Mouse (Mus musculus): ENCODE measurements around the gene Magi1. TPM values are rescaled to one million over a fixed set of nuclear protein-coding genes. Genes with fewer than 3 reads are reported as not detected.

The Magi1 gene
- polyA plus RNA-seq, 1 experiment from 2014 or later: 7.9 TPM

DNA sequence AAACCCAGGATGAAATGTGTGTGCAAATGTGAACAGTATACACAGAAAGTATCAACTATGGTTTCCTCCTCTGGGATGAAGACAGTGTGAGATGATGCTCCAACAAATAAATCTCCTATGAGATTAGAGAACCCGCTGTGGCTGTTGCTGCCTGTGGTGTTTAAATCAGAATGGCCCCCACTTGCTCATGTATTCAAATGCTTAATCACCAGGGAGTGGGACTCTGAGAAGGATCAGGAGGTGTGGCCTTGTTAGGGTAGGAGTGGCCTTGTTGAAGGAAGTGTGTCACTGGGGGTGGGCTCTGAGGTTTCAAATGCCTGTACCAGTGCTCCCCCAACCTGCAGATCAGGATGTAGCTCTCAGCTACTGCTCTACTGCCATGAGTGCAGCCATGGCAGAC is 410.2 kb downstream of the Magi1 start:
- H3K4me3 ChIP-seq (ENCODE audit: control insufficient read depth in 1 of 2, insufficient read depth in 1 of 2, low read depth in 1 of 2, low read length in 2 of 2): no peak overlapping the region
- H3K4me2 ChIP-seq (ENCODE audit: low read length): no peak overlapping the region
- H3K27ac ChIP-seq (replicated peaks in 1 of 2; ENCODE audit: control insufficient read depth in 1 of 2, insufficient read depth in 1 of 2, low read depth in 2 of 2, low read length in 2 of 2): no peak overlapping the region
- no peak for ATAC-seq (ENCODE audit: insufficient number of reproducible peaks, insufficient read depth, low FRiP score, low read depth)
- no peaks in the 10 kb centered on the region for H3K27me3 ChIP-seq (ENCODE audit: control insufficient read depth, insufficient read depth, low read length)
- no peaks in the 10 kb centered on the region for H3K36me3 ChIP-seq (ENCODE audit: control insufficient read depth, insufficient read depth, low read length)
- no peak overlapping the region for H3K9ac ChIP-seq (ENCODE audit: low read length)
- 57% methylated on average over 1 of the region's 1 CpGs for WGBS
- no peaks in the 10 kb centered on the region for H3K9me3 ChIP-seq (ENCODE audit: control insufficient read depth, low read length)
- peaks cover 0 to 12% of the 10 kb centered on the region in 2 experiments; a peak in 3 of 4 replicates for H3K4me1 ChIP-seq (ENCODE audit: control insufficient read depth in 2 of 2, insufficient read depth in 2 of 2, low read length in 2 of 2)

DNA sequence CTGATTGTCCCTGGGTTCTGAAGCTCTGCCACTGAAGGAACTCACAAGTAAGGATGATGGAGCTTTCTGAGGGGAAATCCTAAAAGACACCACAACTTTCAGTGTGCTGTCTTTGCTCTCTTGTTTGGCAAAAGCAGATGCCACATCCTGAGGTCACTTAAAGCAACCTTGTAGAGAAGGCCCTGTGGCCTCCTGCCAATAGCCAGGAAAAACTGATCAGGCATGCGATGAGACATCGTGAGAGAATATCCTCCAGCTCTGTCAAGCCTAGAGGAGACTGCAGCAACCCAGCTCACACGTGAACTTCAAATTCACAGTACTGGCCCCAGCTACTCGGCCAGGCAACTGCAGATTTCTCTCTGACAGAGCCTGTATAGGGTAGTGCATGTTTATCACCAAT is 412.2 kb downstream of the Magi1 start:
- no peaks in the 10 kb centered on the region for H3K9me3 ChIP-seq (ENCODE audit: control insufficient read depth, low read length)
- WGBS: 31% methylated on average over 4 of the region's 4 CpGs
- no peak for ATAC-seq (ENCODE audit: insufficient number of reproducible peaks, insufficient read depth, low FRiP score, low read depth)
- no peak overlapping the region for H3K4me2 ChIP-seq (ENCODE audit: low read length)
- H3K36me3 ChIP-seq (ENCODE audit: control insufficient read depth, insufficient read depth, low read length): no peaks in the 10 kb centered on the region
- no peak overlapping the region; a peak in 1 of 4 replicates for H3K27ac ChIP-seq (replicated peaks in 1 of 2; ENCODE audit: control insufficient read depth in 1 of 2, insufficient read depth in 1 of 2, low read depth in 2 of 2, low read length in 2 of 2)
- H3K27me3 ChIP-seq (ENCODE audit: control insufficient read depth, insufficient read depth, low read length): no peaks in the 10 kb centered on the region
- H3K4me1 ChIP-seq (ENCODE audit: control insufficient read depth in 2 of 2, insufficient read depth in 2 of 2, low read length in 2 of 2): peaks cover 0 to 12% of the 10 kb centered on the region in 2 experiments; a peak in 3 of 4 replicates
- no peak overlapping the region for H3K9ac ChIP-seq (ENCODE audit: low read length)
- no peak overlapping the region for H3K4me3 ChIP-seq (ENCODE audit: control insufficient read depth in 1 of 2, insufficient read depth in 1 of 2, low read depth in 1 of 2, low read length in 2 of 2)

DNA sequence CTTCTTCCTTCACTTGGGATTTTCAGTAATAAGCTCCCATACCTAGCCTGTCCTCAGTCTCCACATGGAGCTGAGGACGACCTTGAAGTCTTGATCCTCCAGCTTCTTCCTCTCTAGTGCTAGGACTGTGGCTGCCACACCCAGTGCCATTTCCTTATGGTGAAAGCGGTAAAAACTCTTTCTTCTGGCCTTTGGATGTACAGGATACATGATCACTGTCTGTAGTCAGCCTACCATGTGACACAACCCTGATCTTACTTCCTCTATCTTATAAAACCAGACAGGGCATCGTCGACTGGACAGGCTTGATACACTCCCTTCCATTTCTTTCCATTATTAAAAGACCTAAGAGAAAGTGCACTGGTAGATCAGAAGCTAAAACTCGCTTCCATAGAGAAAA is 413.7 kb downstream of the Magi1 start:
- ATAC-seq (ENCODE audit: insufficient number of reproducible peaks, insufficient read depth, low FRiP score, low read depth): no peak
- Histone ChIP-seq H3K9ac (ENCODE audit: low read length) (no peak overlapping the region), H3K4me3 (ENCODE audit: control insufficient read depth in 1 of 2, insufficient read depth in 1 of 2, low read depth in 1 of 2, low read length in 2 of 2) (no peak overlapping the region), H3K27ac (replicated peaks in 1 of 2; ENCODE audit: control insufficient read depth in 1 of 2, insufficient read depth in 1 of 2, low read depth in 2 of 2, low read length in 2 of 2) (no peak overlapping the region), H3K9me3 (ENCODE audit: control insufficient read depth, low read length) (no peaks in the 10 kb centered on the region), H3K36me3 (ENCODE audit: control insufficient read depth, insufficient read depth, low read length) (no peaks in the 10 kb centered on the region), H3K4me1 (ENCODE audit: control insufficient read depth in 2 of 2, insufficient read depth in 2 of 2, low read length in 2 of 2) (peaks cover 0 to 12% of the 10 kb centered on the region in 2 experiments; a peak in 3 of 4 replicates), H3K27me3 (ENCODE audit: control insufficient read depth, insufficient read depth, low read length) (no peaks in the 10 kb centered on the region), H3K4me2 (ENCODE audit: low read length) (no peak overlapping the region)
- 58% methylated on average over 5 of the region's 5 CpGs for WGBS

DNA sequence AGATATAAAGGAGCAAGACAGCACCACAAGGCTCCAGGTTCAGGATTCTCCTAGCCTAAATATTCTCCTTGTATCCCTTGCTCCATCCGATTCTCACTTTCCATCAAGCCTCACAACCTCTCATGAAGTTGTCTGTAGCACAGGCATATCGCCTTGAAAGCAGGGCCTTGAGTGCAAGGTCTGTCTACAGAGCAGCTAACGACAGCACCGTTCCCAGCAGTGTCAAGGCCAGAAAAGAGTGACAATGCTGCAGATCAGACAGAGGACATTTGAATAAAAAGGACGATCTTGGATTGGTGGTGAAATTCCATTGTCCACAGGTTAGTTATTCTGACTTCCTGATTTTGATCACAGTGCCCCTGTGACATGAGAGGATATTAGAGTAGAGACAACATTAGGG is 421.5 kb downstream of the Magi1 start:
- Histone ChIP-seq H3K9me3 (ENCODE audit: control insufficient read depth, low read length) (no peaks in the 10 kb centered on the region), H3K36me3 (ENCODE audit: control insufficient read depth, insufficient read depth, low read length) (no peaks in the 10 kb centered on the region), H3K27me3 (ENCODE audit: control insufficient read depth, insufficient read depth, low read length) (no peaks in the 10 kb centered on the region), H3K27ac (replicated peaks in 1 of 2; ENCODE audit: control insufficient read depth in 1 of 2, insufficient read depth in 1 of 2, low read depth in 2 of 2, low read length in 2 of 2) (no peak overlapping the region), H3K9ac (ENCODE audit: low read length) (no peak overlapping the region), H3K4me3 (ENCODE audit: control insufficient read depth in 1 of 2, insufficient read depth in 1 of 2, low read depth in 1 of 2, low read length in 2 of 2) (no peak overlapping the region), H3K4me1 (ENCODE audit: control insufficient read depth in 2 of 2, insufficient read depth in 2 of 2, low read length in 2 of 2) (peaks cover 0 to 3% of the 10 kb centered on the region in 2 experiments; a peak in 2 of 4 replicates), H3K4me2 (ENCODE audit: low read length) (no peak overlapping the region)
- 90% methylated on average over 5 of the region's 5 CpGs for WGBS
- no peak for ATAC-seq (ENCODE audit: insufficient number of reproducible peaks, insufficient read depth, low FRiP score, low read depth)

DNA sequence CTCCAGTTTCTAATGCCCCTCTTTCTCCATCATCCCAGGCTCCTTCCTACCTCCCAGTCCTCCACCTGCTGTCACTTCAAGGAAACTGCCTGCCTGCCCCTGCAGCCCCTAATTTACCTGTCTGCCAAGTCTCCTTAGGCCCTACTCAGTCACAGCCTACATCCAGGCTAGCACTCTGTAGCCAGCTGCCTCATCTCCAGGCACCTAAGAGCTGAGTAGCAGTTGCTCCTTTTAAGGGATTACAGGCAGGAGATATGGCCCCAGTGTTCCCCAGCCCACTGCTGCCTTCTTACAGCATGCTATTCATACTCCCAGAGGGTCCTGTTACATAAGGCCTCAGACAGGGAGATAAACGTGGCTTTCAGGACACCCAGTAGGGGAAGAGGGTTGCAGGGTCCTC is 426.9 kb downstream of the Magi1 start:
- WGBS: 15% methylated on average over 1 of the region's 1 CpGs
- no peaks in the 10 kb centered on the region for H3K27me3 ChIP-seq (ENCODE audit: control insufficient read depth, insufficient read depth, low read length)
- no peak overlapping the region for H3K4me2 ChIP-seq (ENCODE audit: low read length)
- no peak overlapping the region for H3K9ac ChIP-seq (ENCODE audit: low read length)
- peak overlapping the region in 1 of 2 experiments; percentile 47; a peak in 2 of 4 replicates for H3K27ac ChIP-seq (replicated peaks in 1 of 2; ENCODE audit: control insufficient read depth in 1 of 2, insufficient read depth in 1 of 2, low read depth in 2 of 2, low read length in 2 of 2)
- no peaks in the 10 kb centered on the region for H3K36me3 ChIP-seq (ENCODE audit: control insufficient read depth, insufficient read depth, low read length)
- ATAC-seq (ENCODE audit: insufficient number of reproducible peaks, insufficient read depth, low FRiP score, low read depth): no peak
- peaks cover 15 to 17% of the 10 kb centered on the region in 2 experiments for H3K4me1 ChIP-seq (ENCODE audit: control insufficient read depth in 2 of 2, insufficient read depth in 2 of 2, low read length in 2 of 2)
- H3K9me3 ChIP-seq (ENCODE audit: control insufficient read depth, low read length): no peaks in the 10 kb centered on the region
- no peak overlapping the region for H3K4me3 ChIP-seq (ENCODE audit: control insufficient read depth in 1 of 2, insufficient read depth in 1 of 2, low read depth in 1 of 2, low read length in 2 of 2)

DNA sequence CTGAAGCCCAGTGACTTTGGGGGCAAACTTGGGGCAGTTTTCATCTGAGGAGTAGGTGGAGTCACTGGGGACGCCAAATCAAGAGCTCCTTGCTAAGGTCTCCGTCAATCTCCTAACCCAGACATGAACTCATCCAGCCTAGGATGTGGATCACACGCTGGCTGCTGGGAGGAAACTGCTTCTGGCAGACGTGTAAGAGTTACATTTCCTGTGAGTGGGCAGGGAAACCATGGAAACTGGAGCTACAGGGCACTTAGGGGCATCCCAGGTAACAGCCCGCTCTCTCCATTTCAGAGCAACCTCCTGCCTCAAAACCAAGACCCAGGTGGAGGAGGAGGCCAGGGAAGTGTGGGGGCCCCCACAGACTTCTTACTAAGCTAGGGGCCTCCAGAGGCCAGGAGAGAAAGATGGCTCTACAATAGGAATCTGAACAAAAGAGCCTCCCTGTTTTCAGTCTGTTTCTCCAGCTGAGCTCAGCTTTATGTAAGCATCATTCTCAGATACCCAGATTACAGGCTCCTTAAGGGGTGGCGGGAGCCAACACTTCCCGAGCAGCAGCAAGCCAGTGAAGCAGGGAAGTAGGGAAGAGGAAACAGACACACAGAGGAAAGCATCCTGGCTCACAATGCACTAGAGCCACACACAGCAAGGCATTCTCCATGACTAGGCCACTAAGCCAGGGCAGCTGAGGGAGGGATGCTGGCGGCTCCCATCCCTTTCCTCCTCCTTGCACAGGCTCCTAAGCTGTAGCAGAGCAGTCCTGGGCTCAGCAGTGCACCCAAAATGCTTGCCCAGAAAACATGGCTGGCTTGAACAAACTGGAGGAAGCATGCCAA is 427.7 kb downstream of the Magi1 start:
- no peak for ATAC-seq (ENCODE audit: insufficient number of reproducible peaks, insufficient read depth, low FRiP score, low read depth)
- Histone ChIP-seq H3K4me2 (ENCODE audit: low read length) (no peak overlapping the region), H3K4me3 (ENCODE audit: control insufficient read depth in 1 of 2, insufficient read depth in 1 of 2, low read depth in 1 of 2, low read length in 2 of 2) (no peak overlapping the region), H3K27me3 (ENCODE audit: control insufficient read depth, insufficient read depth, low read length) (no peaks in the 10 kb centered on the region), H3K36me3 (ENCODE audit: control insufficient read depth, insufficient read depth, low read length) (no peaks in the 10 kb centered on the region), H3K9me3 (ENCODE audit: control insufficient read depth, low read length) (no peaks in the 10 kb centered on the region), H3K9ac (ENCODE audit: low read length) (no peak overlapping the region), H3K27ac (replicated peaks in 1 of 2; ENCODE audit: control insufficient read depth in 1 of 2, insufficient read depth in 1 of 2, low read depth in 2 of 2, low read length in 2 of 2) (peak overlapping the region in 1 of 2 experiments; percentile 47; a peak in 2 of 4 replicates), H3K4me1 (ENCODE audit: control insufficient read depth in 2 of 2, insufficient read depth in 2 of 2, low read length in 2 of 2) (peaks cover 15 to 17% of the 10 kb centered on the region in 2 experiments)
- 43% methylated on average over 8 of the region's 8 CpGs for WGBS

DNA sequence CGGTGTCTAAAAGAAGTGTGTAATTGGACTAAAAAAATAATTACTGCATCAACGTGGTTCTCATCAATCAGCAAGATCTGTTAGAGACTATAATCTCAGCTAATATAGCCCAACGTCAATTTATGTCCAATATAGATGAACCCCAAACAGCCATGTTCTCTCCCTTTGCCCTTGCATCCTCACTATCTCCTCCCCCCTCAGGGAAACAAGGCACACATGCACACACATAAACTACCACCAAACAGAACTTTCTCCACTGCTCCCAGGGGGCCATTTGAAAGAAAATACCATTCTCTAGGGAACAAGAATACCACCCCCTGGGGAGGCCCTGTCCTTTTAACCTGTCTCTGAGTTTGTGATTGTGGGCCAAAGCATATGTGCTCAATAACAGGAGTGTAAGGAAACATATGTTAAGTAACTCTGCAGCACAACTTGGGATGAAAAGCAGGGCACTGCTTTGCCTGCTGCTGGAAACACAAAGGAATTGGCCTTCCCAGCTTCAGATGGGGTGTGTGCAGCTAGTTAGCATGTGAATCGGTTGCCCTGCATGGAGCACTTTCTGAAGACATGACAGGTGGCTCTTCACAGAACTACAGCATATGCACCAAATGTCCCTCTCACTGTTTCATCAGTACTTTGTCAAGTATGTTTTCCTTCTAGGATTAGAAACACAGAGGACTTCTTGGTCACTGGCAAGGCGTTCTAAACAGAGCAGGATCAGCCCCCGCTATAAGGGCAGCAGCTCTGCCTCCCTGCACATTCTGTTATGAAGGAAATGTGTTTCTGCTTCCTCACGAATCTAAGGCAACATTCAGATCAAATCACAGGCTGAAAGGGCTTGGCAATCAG is 434.6 kb downstream of the Magi1 start:
- no peak overlapping the region for H3K9ac ChIP-seq (ENCODE audit: low read length)
- ATAC-seq (ENCODE audit: insufficient number of reproducible peaks, insufficient read depth, low FRiP score, low read depth): no peak
- H3K4me1 ChIP-seq (ENCODE audit: control insufficient read depth in 2 of 2, insufficient read depth in 2 of 2, low read length in 2 of 2): peaks cover 9 to 11% of the 10 kb centered on the region in 2 experiments
- H3K4me3 ChIP-seq (ENCODE audit: control insufficient read depth in 1 of 2, insufficient read depth in 1 of 2, low read depth in 1 of 2, low read length in 2 of 2): no peak overlapping the region
- 68% methylated on average over 7 of the region's 7 CpGs for WGBS
- no peak overlapping the region for H3K27ac ChIP-seq (replicated peaks in 1 of 2; ENCODE audit: control insufficient read depth in 1 of 2, insufficient read depth in 1 of 2, low read depth in 2 of 2, low read length in 2 of 2)
- no peaks in the 10 kb centered on the region for H3K27me3 ChIP-seq (ENCODE audit: control insufficient read depth, insufficient read depth, low read length)
- H3K9me3 ChIP-seq (ENCODE audit: control insufficient read depth, low read length): no peaks in the 10 kb centered on the region
- H3K4me2 ChIP-seq (ENCODE audit: low read length): no peak overlapping the region
- H3K36me3 ChIP-seq (ENCODE audit: control insufficient read depth, insufficient read depth, low read length): no peaks in the 10 kb centered on the region
